8 mouse cellular contexts compared by ENCODE assay signal in genomic region chr7:63938914-63939396, GRCm38 (mm10). TPM values are rescaled to one million over a fixed set of nuclear protein-coding genes. Genes with fewer than 3 reads are reported as not detected.
DNase-seq lines count a peak whose midpoint lies in the region; ATAC-seq lines count a peak whose summit lies in the region.

Gene Klf13 (minus strand): TSS chr7:63938915.

- peak within 1 kb of the TSS; percentile 94 for H3K4me2 ChIP-seq in heart, embryonic 13.5 days
- peak within 1 kb of the TSS; percentile 100 for H3K4me2 ChIP-seq in liver, embryonic 12.5 days
- H3K4me2 ChIP-seq in stomach, embryonic 15.5 days, result peak within 1 kb of the TSS; percentile 92

- WGBS in heart, embryonic 13.5 days, result 0% methylated on average over 39 of the region's 50 CpGs
- under 1% methylated on average over 46 of the region's 50 CpGs for WGBS in liver, embryonic 12.5 days (ENCODE audit: insufficient replicate concordance)
- 0% methylated on average over 49 of the region's 50 CpGs for WGBS in stomach, embryonic 15.5 days

- peak; percentile 86 for ATAC-seq in heart, embryonic 13.5 days (ENCODE audit: extremely low read depth, insufficient number of reproducible peaks, low FRiP score, low TSS enrichment)
- peak; percentile 85 for ATAC-seq in liver, embryonic 12.5 days
- peak; percentile 92 for ATAC-seq in stomach, embryonic 15.5 days (ENCODE audit: insufficient read depth, low FRiP score, low read depth)

- no peaks in the 10 kb centered on the region for H3K27me3 ChIP-seq in heart, embryonic 13.5 days (replicated peaks)
- no peaks in the 10 kb centered on the region for H3K27me3 ChIP-seq in liver, embryonic 12.5 days (replicated peaks)
- no peaks in the 10 kb centered on the region for H3K27me3 ChIP-seq in stomach, embryonic 15.5 days (replicated peaks)

- H3K9me3 ChIP-seq in heart, embryonic 13.5 days, result no peaks in the 10 kb centered on the region
- no peaks in the 10 kb centered on the region for H3K9me3 ChIP-seq in liver, embryonic 12.5 days (replicated peaks)
- H3K9me3 ChIP-seq in stomach, embryonic 15.5 days, result no peaks in the 10 kb centered on the region

- peak within 1 kb of the TSS; percentile 94 for H3K9ac ChIP-seq in heart, embryonic 13.5 days
- peak within 1 kb of the TSS; percentile 92 for H3K9ac ChIP-seq in liver, embryonic 12.5 days
- peak within 1 kb of the TSS; percentile 86 for H3K9ac ChIP-seq in stomach, embryonic 15.5 days

- H3K4me3 ChIP-seq in brown adipose tissue, adult 24 weeks (ENCODE audit: insufficient read depth, low read depth, low read length), result peak within 1 kb of the TSS; percentile 84
- H3K4me3 ChIP-seq in heart, embryonic 13.5 days, result peak within 1 kb of the TSS; percentile 73
- H3K4me3 ChIP-seq in liver, embryonic 12.5 days, result peak within 1 kb of the TSS; percentile 75
- peak within 1 kb of the TSS; percentile 85 for H3K4me3 ChIP-seq in stomach, embryonic 15.5 days (replicated peaks)

- peak; percentile 100 for DNase-seq in CD4-positive helper T cell, adult 2 months (ENCODE audit: low read depth, low spot score)
- peak; percentile 67 for DNase-seq in fat pad, adult 2 months (ENCODE audit: extremely low read depth, low read depth, low spot score)
- peak; percentile 98 for DNase-seq in kidney, postnatal 10 days
- peak; percentile 98 for DNase-seq in natural killer cell, adult 2 months (ENCODE audit: low spot score in 2 of 2)

- peak within 1 kb of the TSS; percentile 98 for H3K27ac ChIP-seq in brown adipose tissue, adult 24 weeks (replicated peaks; ENCODE audit: low read depth, low read length)
- peak within 1 kb of the TSS; percentile 99 for H3K27ac ChIP-seq in heart, embryonic 13.5 days (replicated peaks)
- peak within 1 kb of the TSS; percentile 96 for H3K27ac ChIP-seq in liver, embryonic 12.5 days
- peak within 1 kb of the TSS; percentile 98 for H3K27ac ChIP-seq in stomach, embryonic 15.5 days

- peaks cover 14% of the 10 kb centered on the region for H3K4me1 ChIP-seq in brown adipose tissue, adult 24 weeks (ENCODE audit: control insufficient read depth, insufficient read depth, insufficient read length, low read length)
- peaks cover 33% of the 10 kb centered on the region for H3K4me1 ChIP-seq in heart, embryonic 13.5 days
- peaks cover 67% of the 10 kb centered on the region for H3K4me1 ChIP-seq in liver, embryonic 12.5 days
- H3K4me1 ChIP-seq in stomach, embryonic 15.5 days, result peaks cover 15% of the 10 kb centered on the region; the same call in 1 of the 2 replicates

- H3K36me3 ChIP-seq in heart, embryonic 13.5 days, result no peaks in the 10 kb centered on the region
- H3K36me3 ChIP-seq in liver, embryonic 12.5 days, result no peaks in the 10 kb centered on the region
- no peaks in the 10 kb centered on the region for H3K36me3 ChIP-seq in stomach, embryonic 15.5 days

RNA-seq across cellular contexts. Expression of gene Klf13, which starts in this region (rescaled TPM):
- polyA plus RNA-seq in brown adipose tissue, adult 24 weeks (2012; ENCODE audit: insufficient read depth, insufficient read length, missing spikeins), result 13.6 and 24.0 TPM in 2 replicates
- 16.0 and 16.6 TPM in 2 replicates for polyA plus RNA-seq in heart, embryonic 13.5 days (2015; fragmentation: Nextera tagmentation; extraction: Ambion mirVana)
- polyA plus RNA-seq in liver, embryonic 12.5 days (2016; fragmentation: Nextera tagmentation; extraction: Ambion mirVana), result 17.7 and 20.8 TPM in 2 replicates
- polyA plus RNA-seq in stomach, embryonic 15.5 days (2015; fragmentation: Nextera tagmentation; extraction: Ambion mirVana), result 31.0 and 32.3 TPM in 2 replicates

Comparison
In these comparisons a context has a peak if more than half of its experiments do, and no peak if none do; other contexts are left out.
1. Peak in every context shown above with its lines: DNase-seq, ATAC-seq, H3K4me3 ChIP-seq and H3K27ac ChIP-seq.